Mouse (Mus musculus) kidney, postnatal 4 days (tissue): ENCODE data around the gene Trp53rkb.
A peak's percentile ranks its signal among the peaks of the same experiment; 100 is the strongest.

Source experiments
- DNase-seq, 2 experiments: peaks; one replicate each; pipeline ENCODE4 v3.0.0; 2021; ENCODE audit warnings: mixed read lengths in 2 of 2

Trp53rkb gene

DNA sequence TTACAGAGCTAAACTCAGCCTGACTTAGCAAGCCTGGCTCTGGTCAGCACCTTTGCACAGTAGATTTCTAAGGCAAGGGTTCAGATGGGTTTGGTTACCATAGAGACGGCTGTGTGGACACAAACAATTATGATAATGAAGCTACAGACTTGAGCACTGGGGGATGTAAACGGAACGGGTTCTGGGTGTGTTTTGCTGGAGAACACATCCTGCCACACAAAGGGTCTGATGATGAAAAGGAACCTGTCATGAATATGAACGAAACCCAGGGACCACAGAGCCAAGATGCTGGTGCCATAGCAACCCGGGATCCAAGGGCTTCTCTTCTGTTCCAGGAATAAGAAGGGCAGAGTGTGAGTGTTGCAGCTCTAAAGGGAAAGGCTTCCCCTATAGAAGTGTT lies at the start of gene Trp53rkb:
Gene Trp53rkb, plus strand, starts transcription at position 177 of the 400 bp plus-strand sequence.
- no peak for DNase-seq

DNA sequence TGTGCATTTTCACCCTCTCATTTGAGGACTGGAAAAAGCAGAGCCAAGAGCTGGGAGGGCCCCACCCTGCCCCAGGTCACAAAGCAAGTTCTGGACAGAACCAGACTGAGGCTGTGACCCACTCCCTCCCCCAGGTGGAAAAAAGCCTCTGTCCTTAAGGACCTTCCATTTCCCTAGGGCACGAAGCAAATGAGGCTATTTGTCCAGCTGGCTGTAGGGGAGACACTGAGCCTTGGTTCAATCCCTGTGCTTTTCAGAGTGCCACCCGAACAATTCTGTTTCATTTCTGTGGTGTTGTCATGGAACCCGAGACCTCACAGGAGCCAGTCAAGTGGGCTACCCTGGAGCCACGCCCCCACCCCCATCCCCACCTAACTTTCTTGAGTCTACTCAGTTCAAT lies 48.8 kb upstream of the Trp53rkb start:
- DNase-seq = no peak

DNA sequence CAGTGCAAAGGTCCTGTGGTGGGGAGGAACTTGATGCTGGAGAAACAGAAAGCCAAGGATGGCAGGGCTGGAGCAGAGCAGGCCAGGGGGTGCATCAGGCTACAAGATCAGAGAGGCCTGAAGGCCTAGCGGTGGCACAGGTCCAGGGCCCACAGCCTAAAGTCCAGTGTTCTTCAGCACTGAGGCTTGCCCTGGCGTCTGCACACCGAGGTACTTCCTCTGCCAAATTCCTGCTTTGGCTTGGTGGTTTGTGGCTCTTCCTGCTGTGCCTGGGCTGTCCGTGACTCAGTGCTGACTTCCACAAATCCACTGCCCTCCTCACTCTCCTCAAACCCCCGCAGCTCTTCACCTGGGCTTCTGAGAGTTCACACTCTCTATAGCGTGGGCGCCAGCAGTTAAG lies 47.9 kb upstream of the Trp53rkb start:
- no peak for DNase-seq

DNA sequence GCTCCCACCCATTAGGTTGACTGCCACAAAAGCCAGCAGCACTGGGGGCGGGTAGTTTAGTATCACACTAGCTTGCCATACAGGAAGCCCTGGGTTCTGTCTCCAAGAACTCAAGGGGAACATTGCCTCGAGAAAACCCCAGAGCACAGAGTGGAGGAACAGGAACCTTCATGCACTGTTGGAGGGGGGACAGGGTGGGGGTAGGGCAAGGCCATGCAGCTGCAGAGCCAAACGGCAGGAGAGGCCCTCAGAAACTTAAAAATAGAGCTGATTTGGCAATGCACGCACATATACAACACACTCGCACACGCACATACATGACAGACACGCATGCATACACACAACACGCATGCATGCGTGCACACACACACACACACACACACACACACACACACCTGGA lies 46.5 kb upstream of the Trp53rkb start:
- DNase-seq = no peak

DNA sequence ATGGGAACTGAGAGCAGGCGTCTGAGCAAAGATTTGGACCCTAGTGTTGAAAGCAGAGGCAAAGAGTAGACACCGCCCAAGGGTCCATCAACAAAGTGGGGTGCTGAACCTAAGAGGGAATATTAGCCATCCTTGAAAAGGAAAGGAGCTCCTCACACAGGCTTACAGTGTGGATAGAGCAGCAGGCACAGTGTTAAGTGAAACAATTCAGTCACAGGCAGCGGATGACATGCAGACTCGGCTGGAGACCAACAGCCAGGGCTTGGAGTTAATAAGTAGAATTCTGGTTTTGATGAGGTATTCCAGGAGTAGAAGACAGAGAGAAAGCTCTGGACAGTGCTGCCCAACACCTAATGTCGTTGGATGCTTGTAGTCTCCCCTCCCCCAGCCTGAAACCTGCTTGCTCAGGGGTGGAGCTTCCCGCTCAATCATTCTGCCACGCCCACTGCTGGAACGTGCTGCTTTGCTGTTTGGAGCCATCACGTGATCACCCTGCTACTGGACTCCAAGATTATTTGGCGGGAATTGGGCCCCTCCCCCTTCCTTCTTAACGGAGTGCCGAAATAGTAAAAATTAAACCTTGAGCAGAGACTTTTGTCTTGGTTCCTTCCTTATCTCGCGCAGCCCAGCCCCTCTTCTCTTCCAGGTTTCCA lies 45.9 kb upstream of the Trp53rkb start:
- DNase-seq = peak; percentile 35 to 62

DNA sequence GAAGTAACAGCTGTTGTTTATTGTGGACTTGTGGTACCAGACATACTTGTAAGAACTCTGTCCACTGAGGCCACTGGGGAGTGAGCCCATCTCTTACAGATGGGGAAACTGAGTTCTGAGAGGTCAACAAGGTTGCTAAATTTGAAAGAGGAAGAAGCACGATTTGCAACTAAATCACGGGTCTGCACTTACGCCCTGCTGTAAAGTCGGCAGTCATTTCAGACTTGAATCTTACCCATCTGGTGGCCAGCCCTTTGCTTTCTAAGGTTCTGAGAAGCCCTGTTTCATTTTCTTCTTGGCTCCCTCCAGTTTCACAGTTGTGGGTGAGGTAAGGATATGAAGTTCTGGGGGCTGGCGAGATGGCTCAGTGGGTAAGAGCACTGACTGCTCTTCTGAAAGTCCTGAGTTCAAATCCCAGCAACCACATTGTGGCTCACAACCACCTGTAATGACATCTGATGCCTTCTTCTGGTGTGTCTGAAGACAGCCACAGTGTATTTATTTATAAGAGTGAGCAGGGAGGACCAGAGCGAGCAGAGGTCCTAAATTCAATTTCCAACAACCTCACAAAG lies 41.6 kb upstream of the Trp53rkb start:
- DNase-seq = no peak

DNA sequence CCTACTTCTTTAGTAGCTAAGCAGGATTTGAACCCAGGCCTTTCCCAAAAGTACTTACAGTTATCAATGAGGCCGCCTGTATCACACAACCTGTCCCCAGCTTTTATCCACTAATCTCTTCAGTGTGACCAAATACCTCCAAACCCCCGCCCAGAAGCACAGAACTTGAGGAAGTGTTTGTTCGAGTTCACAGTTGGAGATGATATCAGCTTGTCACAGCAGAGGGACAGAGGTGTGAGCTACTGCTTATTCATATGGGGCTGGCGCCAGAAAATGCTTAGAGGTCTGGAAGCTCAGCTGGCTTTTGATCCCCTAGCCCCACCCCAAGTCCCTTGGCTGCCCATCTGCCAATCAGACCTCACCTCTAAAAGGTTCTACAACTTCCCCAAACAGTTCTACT lies 38.1 kb upstream of the Trp53rkb start:
- DNase-seq = no peak

DNA sequence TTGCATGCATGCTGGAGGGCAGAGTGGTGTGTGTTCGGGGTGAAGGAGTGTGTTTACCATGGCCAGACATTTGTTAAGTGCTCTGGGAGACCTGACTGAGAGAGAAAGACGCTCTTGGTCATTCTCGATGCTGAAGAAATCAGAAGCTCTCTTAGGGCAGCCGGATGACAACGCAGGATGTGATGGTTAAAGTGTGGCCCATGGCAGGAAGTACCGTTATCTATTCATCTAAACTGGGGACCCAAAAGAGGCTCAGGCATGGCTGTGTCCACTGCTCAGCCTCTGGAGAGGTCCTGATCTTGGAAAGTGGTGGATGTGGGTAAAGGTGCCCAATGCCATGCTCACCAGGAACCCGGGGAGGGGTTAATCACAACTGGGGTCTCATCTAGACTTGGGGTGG lies 37.6 kb upstream of the Trp53rkb start:
- no peak for DNase-seq

DNA sequence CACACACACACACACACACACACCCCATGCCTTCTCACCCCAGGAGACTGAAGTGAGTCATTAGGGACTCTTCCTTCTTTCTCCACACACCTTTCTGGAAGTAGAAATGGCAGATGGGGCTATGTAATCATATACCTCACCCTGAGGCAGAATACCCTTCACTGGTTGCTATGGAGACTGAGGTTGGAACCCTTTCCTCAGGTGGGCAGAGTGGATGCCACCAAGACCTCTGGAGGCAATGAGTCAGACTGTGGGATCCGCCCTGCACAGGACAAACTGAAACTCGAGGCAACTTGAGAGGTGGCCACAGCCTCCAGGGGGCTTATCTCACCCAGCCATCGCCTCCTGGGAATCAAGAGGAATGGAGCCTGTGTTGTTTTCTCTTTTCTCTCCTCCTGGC lies 34.4 kb upstream of the Trp53rkb start:
- DNase-seq = no peak

DNA sequence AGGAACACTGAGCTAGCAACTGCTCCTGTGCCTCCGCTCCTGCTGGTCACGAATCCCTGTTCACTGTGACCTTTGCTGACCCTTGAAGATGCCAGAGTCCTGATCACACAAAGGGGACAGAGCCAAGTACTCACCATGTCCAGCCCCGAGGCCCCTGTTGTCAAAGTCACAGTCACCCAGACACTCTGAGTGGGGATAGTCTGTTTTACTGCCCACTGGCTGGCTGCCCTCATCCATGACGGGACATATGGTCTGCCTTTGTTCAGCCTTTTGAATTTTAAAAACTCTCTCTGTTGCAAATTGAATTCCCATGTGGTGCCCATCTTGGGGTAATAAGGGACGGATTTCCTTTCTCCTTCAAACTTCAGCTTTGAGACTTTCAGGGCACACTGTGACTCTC lies 28.3 kb upstream of the Trp53rkb start:
- DNase-seq = no peak

DNA sequence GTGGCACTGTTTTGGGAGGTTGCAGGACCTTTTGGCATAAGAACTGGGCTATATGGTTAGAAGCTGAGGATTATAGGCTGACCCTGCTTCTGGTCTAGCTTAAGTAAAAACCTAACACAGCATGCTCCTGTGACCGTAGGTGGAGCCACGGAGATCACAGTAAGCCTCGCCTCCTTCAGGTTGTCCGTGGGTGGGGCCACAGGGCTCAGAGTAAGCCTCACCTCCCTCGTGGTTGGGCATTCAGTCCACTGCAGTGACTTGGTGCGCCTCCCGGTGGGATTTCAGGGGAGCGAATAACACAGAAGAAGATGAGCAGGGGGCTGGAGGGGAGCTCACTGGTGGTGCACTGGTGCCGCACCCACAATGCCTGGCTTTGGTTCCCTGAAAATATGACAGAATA lies 24.7 kb upstream of the Trp53rkb start:
- DNase-seq = no peak

DNA sequence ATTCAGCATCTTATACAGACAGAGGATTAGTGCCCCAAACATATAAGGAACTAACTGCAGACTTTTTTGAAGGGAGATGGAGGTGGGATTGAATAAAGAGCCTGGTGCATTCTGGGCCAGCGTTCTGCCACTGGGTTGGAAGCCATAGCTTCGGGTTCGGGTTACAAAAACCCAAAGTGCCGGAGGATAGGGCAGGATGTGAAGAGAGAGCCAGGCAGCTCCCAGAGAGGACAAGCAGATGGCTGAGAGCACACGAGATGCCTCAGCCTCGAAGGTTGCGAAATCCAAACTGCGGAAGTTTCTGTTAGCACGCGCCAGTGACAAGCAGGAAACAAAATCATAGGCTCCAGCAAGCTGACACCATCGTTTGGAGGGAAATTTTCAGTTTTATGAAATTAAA lies 20.9 kb upstream of the Trp53rkb start:
- peak in 1 of 2 experiments; percentile 21 for DNase-seq

DNA sequence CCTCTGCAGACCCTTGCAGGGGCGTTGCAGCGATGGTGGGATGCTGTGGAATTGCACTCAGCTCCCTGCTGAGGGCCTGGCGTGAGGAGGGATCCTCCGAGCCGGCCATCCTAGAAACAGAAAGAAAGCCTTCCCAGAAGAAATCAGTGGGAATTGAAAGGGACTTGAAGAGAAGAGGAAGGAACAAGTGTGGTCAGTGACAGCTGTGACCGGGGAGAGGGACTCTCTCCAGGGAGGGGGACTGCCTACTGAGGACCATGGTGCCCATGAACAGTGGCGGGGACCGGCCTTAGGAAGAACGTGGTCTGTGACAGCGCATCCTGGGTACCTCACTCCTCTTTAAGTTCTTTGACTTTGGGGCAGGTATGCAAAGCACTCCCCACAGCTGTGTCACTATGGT lies 18.7 kb upstream of the Trp53rkb start:
- DNase-seq = no peak

DNA sequence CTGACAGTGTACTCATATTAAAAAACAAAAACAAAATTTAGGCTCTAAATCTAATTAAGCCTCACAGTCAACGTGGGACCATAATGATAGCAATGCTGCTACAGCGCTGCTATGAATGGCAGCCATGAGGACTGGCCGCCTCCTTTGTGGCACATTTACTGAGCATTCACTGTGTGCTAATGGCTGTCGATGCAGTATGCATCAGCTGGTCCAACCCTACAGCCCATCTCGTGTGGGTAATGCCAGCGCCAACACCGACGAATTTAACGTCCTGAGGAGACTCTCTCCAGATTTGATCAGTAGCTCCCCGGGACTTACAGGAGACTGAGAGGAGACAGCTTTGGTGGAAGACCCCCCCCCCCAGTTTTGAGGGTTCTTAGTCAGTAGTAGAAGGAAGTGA lies 18.1 kb upstream of the Trp53rkb start:
- DNase-seq = no peak

DNA sequence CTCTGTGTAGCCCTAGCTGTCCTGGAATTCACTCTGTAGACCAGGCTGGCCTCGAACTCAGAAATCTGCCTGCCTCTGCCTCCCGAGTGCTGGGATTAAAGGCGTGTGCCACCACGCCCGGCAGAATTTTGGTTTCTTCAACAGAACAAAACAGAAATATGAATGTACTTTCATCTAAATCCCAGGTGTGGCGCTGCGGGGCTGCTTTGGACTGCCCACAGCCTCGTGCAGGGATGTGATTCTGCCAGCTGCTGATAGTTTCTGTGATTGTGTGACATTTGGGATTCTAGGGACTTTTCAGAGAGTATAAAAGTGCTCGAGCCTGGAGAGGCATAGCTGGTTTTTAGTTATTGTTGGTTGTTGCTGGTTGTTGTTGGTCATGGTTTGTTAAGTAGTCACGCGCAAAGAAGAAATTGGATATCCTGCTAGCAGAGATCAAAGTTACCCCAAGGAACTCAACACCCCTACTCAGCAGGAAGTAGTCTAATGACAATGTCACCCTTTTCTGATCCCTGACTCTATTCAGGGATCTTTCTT lies 16.9 kb upstream of the Trp53rkb start:
- DNase-seq = peak in 1 of 2 experiments; percentile 30

DNA sequence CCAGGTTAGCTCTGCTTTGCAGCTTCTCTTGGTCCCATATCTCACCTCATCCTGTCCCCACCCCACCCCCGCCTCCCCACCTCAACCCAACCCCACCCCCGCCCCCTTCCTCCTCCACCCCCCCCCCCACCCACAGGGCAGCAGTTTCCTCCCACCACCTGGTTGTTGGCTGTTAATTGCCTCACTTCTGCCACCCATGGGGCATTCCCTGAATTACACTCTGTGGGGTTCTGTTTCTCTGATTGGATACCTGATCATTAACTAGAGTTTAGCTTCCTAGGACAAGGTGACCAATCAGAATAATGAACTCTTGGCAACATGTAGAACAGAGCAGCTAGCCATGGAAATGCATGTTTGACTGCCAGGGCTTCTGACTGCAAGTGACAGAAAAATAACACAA lies 16.1 kb upstream of the Trp53rkb start:
- peak; percentile 74 for DNase-seq

DNA sequence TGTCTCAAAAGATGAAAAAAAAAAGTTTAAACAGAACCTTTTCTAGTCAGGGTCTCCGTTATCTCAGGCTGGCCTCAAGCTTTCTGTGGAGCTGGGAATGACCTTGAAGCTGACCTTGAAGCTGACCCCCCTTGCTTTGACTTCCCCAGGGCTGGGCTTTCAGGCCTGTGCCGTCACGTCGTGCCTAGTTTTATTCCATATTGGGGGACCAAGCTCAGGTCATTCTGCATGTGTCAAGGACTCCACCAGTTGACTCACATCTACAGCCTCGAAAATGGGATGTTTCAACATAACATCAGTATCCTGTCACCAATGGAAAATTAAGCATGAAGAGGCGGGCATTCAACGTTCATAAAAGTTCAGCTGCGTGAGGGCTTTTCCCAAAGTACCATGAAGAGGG lies 12.4 kb upstream of the Trp53rkb start:
- no peak for DNase-seq

DNA sequence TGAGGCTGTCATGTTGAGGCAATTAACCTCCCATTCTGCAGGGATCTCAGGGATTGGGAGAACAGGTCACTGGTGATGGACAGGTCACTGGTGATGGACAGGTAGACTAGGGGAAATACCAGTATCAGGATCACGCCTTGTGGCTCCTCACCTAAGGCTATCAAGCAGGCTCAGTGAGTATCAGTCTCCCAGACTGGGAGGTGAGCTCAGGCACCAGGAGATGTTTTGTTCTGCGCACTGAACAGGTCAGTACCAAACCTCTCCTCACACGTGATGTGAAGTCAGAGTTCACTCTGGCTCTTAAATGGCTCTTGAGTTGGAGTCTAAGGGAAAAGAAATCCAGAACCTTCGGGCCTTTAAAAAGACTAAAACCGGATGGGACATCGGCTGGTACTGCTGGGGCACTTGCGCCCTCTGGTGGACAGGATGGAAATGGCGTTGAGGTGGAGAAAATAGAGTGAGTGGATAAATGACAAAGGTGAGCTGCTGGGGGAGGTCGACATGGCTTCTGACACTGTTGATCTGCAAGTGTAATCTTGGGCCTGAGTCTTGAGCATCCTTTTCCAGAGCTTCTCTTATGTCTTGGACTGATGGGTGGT lies 11.3 kb upstream of the Trp53rkb start:
- peak; percentile 86 to 87 for DNase-seq

DNA sequence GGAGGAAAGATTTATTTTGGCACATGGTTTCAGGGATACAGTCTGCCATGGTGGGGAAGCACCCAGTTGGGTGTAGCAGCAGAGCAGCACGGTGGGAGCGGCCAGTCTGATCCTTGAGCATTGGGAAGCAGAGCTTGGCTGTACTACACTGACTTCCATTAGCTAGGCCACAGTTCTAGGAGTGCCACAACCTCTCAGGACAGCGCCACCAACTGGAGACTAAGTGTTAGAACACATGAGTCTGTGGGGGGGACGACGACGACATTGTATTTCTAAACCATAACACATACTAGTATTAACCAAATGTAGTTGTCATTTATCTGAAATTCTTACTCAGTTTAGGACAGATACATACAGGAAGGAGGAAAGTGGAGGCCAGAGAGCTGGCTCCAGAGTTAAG lies 8.0 kb upstream of the Trp53rkb start:
- no peak for DNase-seq

DNA sequence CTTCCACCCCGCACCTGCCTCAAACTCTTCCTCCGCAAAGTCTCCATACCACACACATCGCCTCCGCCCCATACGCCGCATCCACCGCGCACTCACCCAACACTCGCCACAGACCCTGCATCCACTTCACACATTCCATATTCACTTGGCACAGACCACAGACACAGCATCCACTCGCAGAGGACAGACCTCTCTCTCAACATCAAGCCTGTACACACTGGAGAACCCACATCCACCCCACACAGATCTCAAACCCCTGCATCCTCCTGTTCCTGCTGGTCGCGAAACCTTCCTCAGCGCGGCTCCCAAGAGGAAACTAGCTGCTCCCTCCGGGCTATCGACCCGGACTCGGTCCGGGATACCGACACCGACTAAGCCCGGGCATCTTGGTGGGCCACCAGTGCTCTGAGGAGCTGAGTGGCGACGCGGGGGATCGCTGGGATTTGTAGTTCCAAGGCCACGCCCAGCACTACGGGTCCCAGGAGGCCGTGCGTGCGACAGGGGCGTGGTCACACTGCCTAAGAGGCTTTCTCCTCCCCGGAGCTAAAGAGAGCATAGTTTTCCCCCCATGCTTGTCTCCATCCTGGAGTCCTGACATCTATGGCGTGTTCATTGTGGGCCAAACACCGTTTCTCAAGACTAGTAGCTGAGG lies 5.9 kb upstream of the Trp53rkb start:
- peak; percentile 93 to 96 for DNase-seq

DNA sequence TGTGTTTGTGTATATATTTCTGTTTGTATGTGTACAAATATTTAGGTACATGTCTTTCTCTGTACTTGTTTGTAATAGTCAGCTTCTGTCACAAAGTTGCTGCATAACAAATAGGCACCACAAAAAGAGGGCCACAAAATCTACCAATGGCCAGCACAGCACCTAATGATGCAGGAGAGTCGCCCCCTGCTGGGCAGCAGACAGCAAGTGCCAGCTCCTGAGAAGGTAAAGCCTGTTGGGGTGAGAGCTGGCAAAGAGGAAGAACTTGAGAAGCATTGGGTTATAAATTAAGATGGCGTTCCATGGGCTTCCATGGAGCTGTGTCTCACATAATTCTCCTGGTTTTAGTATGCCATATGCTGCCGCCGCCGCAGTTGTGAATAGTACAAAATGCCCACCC lies 593 bp upstream of the Trp53rkb start:
- peak in 1 of 2 experiments; percentile 27 for DNase-seq

DNA sequence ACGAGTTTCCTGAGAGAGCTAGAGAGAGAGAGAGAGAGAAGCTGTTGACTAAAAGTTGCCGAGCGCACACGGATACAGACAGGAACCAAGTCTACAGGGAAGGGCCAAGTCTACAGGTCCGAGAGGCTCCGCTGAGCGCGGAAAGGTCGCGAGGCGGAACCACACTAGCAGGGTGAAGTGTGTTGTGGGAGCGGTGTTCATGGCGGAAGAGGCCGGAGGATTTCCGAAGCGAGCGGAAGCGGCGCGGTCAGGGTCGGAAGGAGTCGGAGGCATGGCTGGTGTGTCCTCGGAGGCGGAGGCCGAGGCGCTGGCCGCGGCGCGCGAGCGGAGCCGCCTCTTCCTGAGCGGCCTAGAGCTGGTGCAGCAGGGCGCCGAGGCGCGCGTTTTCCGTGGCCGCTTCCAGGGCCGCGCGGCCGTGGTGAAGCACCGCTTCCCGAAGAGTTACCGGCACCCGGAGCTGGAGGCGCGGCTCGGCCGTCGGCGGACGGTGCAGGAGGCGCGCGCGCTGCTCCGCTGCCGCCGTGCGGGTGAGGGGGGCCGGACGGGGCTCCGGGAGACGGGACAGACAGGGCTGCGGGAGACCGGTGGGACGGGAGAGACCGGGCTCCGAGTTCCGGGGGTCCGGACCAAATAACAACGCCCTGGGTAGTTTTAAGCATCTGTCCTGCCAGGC lies 1.3 kb downstream of the Trp53rkb start:
- peak; percentile 92 for DNase-seq
